Mouse (Mus musculus) layer of hippocampus, postnatal 25 days (tissue): Measurements from ENCODE around the gene H2al3. TPM values are rescaled to one million over a fixed set of nuclear protein-coding genes. Genes with fewer than 3 reads are reported as not detected.

Source experiments
- DNase-seq, 2 experiments: peaks; one replicate each; pipeline ENCODE4 v3.0.0; 2022; ENCODE audit warnings: mixed read lengths in 2 of 2, low spot score in 1 of 2; ENCODE audit errors: extremely low spot score in 1 of 2
- total RNA-seq, 2 experiments: library from RNA; stranded (reverse); gene quantifications; 2 replicates each; pipeline ENCODE4 v1.2.3; 2021

H2al3 gene
- total RNA-seq, result not detected

- no peak for DNase-seq
Measured at GRCm38 (mm10) chrX:9849403-9849802, at the start of gene H2al3. TSS of gene H2al3 (plus strand) at chrX:9849703.

- no peak for DNase-seq
Measured at GRCm38 (mm10) chrX:9810101-9810500, 39.4 kb upstream of the H2al3 start.

GRCm38 (mm10) chrX:9812469-9812868 lies 37.0 kb upstream of the H2al3 start:
- DNase-seq, result no peak

- DNase-seq, result no peak
Measured at GRCm38 (mm10) chrX:9834779-9835178, 14.7 kb upstream of the H2al3 start.

GRCm38 (mm10) chrX:9846628-9847027 lies 2.9 kb upstream of the H2al3 start, which contains the start of gene Hypm:
TSS of gene Hypm (plus strand) at chrX:9846928.
- no peak for DNase-seq

GRCm38 (mm10) chrX:9861859-9862258 lies 12.4 kb downstream of the H2al3 start:
- no peak for DNase-seq

GRCm38 (mm10) chrX:9875519-9875918 lies 26.0 kb downstream of the H2al3 start:
- no peak for DNase-seq

GRCm38 (mm10) chrX:9885322-9885721 lies 35.8 kb downstream of the H2al3 start, which contains the start of gene Sytl5:
TSS of gene Sytl5 (plus strand) at chrX:9885622.
- DNase-seq, result no peak

Other genes with a start within 250 kb of the H2al3 start
- 100 to 1,000 TPM; 125 to 131 TPM for gene Dynlt3, start 186.7 kb upstream of the H2al3 start, total RNA-seq
- not detected for gene Hypm, start 2.8 kb upstream of the H2al3 start, total RNA-seq
- gene Sytl5, start 35.9 kb downstream of the H2al3 start, total RNA-seq, result 1 to 10 TPM; 5.2 to 5.5 TPM